Mouse (Mus musculus) hindbrain, embryonic 11.5 days (tissue): ENCODE results near the gene Itpr3. TPM values are rescaled to one million over a fixed set of nuclear protein-coding genes. Genes with fewer than 3 reads are reported as not detected.
A peak's percentile ranks its signal among the peaks of the same experiment; 100 is the strongest.

ENCODE experiments used
- ATAC-seq: fragments of 200-750 bp; cut with Nextera tagmentation; 2 replicates; pipeline ENCODE4 v1.8.0; 2017; ENCODE audit warnings: mild to moderate bottlenecking, moderate TSS enrichment, moderate library complexity; ENCODE audit not compliant: low FRiP score
- DNase-seq: peaks from one replicate; pipeline ENCODE4 v3.0.0-alpha.2; 2015; ENCODE audit warnings: low spot score
- H3K27ac ChIP-seq: fragments of 300-500 bp; sonication (generic); 2 replicates; pipeline ENCODE4 v1.5.1; 2014; ENCODE audit warnings: mild to moderate bottlenecking, low read depth, low read length
- H3K27me3 ChIP-seq: fragments of 300-500 bp; sonication (generic); 2 replicates; pipeline ENCODE4 v1.6.1; 2014; ENCODE audit warnings: mild to moderate bottlenecking, low read length, moderate library complexity, mixed read lengths; ENCODE audit not compliant: control insufficient read depth, insufficient read depth
- H3K36me3 ChIP-seq: fragments of 300-500 bp; sonication (generic); 2 replicates; pipeline ENCODE4 v1.6.1; 2014; ENCODE audit warnings: mild to moderate bottlenecking, low read length, moderate library complexity, mixed read lengths; ENCODE audit not compliant: control insufficient read depth, insufficient read depth
- H3K4me1 ChIP-seq: fragments of 300-500 bp; sonication (generic); replicated peaks from 2 replicates; pipeline ENCODE4 v1.6.1; 2014; ENCODE audit warnings: low read length, mixed read lengths; ENCODE audit not compliant: control insufficient read depth, insufficient read depth
- H3K4me2 ChIP-seq: fragments of 300-500 bp; sonication (generic); replicated peaks from 2 replicates; pipeline ENCODE4 v1.6.1; 2014; ENCODE audit warnings: mild to moderate bottlenecking, low read depth, low read length
- H3K4me3 ChIP-seq: fragments of 300-500 bp; sonication (generic); 2 replicates; pipeline ENCODE4 v1.5.1; 2014; ENCODE audit warnings: low read depth, low read length
- H3K9ac ChIP-seq: fragments of 300-500 bp; sonication (generic); 2 replicates; pipeline ENCODE4 v1.6.1; 2014; ENCODE audit warnings: low read depth, low read length
- H3K9me3 ChIP-seq: fragments of 300-500 bp; sonication (generic); 2 replicates; pipeline ENCODE4 v1.6.1; 2016; ENCODE audit warnings: low read length; ENCODE audit not compliant: control insufficient read depth
- WGBS: fragments of 180-500 bp; shearing (Covaris S2); extraction: QIAGEN DNeasy Blood & Tissue Kit; methylation state at CpG from one replicate; pipeline ENCODE4 v1.1.7; 2014; 5-methylcytosine and 5-hydroxymethylcytosine counted together
- polyA plus RNA-seq: library from polyadenylated mRNA; unstranded; fragments of >200 nt; fragmentation: Nextera tagmentation; extraction: Ambion mirVana; gene quantifications from 2 replicates; pipeline ENCODE4 v1.2.1, GENCODE M21; 2014

The Itpr3 gene
- polyA plus RNA-seq, 1 experiment from 2014 or later, result 1.3 TPM

GRCm38 (mm10) chr17:27155752-27156151 lies 98.6 kb downstream of the Itpr3 start:
- Histone ChIP-seq H3K4me3 (no peak overlapping the region), H3K9ac (no peak overlapping the region), H3K9me3 (no peaks in the 10 kb centered on the region), H3K27me3 (no peaks in the 10 kb centered on the region), H3K36me3 (no peaks in the 10 kb centered on the region), H3K4me2 (no peak overlapping the region), H3K4me1 (no peaks in the 10 kb centered on the region; the same call in 1 of the 2 replicates), H3K27ac (no peak overlapping the region)
- no peak for DNase-seq
- WGBS, result 74% methylated on average over 8 of the region's 8 CpGs
- ATAC-seq, result no peak

DNA sequence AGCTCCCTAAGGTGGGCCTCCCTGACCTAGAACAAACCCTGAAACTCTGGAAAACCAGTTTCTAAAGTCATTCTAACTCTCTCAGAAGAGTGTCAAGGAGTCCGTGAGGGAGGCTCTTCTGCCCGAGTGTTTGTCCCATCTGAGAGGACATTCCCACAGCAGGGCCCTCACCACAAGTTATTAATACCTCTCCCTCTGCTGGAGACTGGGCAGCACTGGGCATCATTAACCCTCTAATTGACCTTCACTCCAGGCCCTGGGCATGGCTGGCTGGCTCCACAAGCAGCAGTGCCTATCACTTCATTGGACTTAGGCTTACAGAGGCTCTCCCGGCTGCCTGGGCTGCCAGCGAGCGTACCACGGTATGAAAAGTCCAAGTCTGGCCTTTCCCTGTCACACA lies 101.3 kb downstream of the Itpr3 start:
- no peak overlapping the region for H3K4me3 ChIP-seq
- no peak overlapping the region for H3K27ac ChIP-seq

DNA sequence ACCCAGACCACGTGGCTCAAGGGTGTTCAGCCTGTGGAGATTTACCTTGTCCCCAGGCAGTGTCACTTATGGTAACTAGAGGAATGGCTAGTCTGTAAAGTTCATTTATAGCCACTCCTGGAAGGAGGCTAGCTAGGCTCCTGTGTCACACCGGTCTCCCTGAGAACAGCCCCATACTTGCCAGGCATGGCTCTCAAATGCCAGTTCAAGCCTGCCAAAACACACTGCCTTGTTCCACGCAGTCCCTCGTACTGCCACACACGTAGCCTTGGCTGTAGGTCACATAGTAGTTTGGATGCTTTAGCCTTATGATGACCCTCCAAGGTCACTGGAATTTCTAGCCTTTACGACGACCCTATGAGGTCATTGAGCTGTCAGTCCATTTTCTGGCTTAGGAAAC lies 102.1 kb downstream of the Itpr3 start:
- Histone ChIP-seq H3K27ac (no peak overlapping the region), H3K36me3 (no peaks in the 10 kb centered on the region), H3K27me3 (no peaks in the 10 kb centered on the region), H3K9ac (no peak overlapping the region), H3K4me2 (no peak overlapping the region), H3K4me3 (no peak overlapping the region), H3K9me3 (no peaks in the 10 kb centered on the region), H3K4me1 (no peaks in the 10 kb centered on the region)
- no peak for ATAC-seq
- 78% methylated on average over 7 of the region's 7 CpGs for WGBS
- DNase-seq, result no peak

More for the DNA sequence above, 101.3 kb downstream of the Itpr3 start:
- WGBS, result 87% methylated on average over 6 of the region's 6 CpGs
- DNase-seq, result no peak
- H3K9ac ChIP-seq, result no peak overlapping the region
- no peaks in the 10 kb centered on the region for H3K36me3 ChIP-seq
- no peaks in the 10 kb centered on the region for H3K27me3 ChIP-seq
- no peak for ATAC-seq
- no peaks in the 10 kb centered on the region for H3K4me1 ChIP-seq
- no peaks in the 10 kb centered on the region for H3K9me3 ChIP-seq
- no peak overlapping the region for H3K4me2 ChIP-seq

DNA sequence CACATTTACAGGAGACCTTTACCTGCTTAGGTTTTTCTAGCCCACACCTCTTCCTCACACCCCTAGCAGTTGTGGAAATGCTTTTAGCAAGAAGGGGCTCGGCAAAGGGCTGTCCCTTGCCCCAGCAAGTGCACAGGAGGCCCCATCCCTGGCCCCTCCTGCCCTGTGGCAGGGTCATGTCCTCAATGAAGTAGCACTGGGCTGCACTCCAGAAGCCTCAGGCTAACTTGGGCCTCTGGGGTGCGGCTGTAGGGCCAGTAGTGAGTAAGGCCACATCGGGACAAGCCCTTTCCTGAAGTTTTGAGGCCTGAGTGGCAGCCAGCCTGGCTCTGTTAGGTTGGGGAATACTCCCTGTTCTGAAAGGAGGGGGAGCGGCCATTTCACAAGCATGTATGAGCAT lies 103.8 kb downstream of the Itpr3 start:
- DNase-seq, result no peak
- Histone ChIP-seq H3K27ac (no peak overlapping the region), H3K4me1 (no peaks in the 10 kb centered on the region)

DNA sequence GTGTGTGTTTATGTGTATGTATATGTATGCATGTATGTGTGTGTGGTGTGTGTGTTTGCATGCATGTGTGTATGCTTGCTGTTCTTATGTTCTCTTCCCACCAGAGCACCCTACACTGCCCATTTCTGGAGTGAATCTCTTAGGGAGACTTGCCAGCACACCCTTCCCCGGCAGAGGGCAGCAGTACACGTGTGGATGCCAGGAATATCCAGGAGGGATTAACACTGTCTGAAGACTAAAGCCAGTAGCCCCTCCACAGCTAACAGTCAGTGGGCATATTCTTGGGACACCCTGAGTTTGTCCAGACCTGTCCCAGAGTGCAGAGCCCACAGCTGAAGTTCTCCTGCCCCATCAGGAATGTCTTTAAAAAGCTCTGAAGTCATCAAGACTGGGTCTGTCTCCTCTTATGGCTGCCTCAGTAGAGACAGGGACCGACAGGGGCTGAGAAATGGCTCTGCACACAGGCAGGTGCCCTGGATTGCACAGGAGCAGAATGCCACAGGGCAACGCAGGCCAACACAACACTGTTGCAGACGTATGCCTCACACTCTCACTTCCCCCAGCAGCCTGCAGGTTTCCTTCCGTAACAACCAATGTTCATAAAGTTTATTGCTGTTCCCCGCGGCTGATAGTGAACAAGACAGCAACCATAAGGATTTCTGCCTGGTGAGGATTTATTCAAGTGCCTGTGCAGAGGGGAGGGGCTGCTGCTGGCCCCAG lies 108.1 kb downstream of the Itpr3 start:
- Histone ChIP-seq H3K9ac (no peak overlapping the region), H3K36me3 (no peaks in the 10 kb centered on the region), H3K4me1 (no peaks in the 10 kb centered on the region), H3K27me3 (no peaks in the 10 kb centered on the region), H3K4me3 (no peak overlapping the region), H3K27ac (no peak overlapping the region), H3K9me3 (no peaks in the 10 kb centered on the region), H3K4me2 (no peak overlapping the region)
- 75% methylated on average over 8 of the region's 8 CpGs for WGBS
- DNase-seq (peak; percentile 69), ATAC-seq (no peak)

More for the DNA sequence above, 103.8 kb downstream of the Itpr3 start:
- no peak for ATAC-seq
- H3K9ac ChIP-seq, result no peak overlapping the region
- no peak overlapping the region for H3K4me3 ChIP-seq
- WGBS, result 75% methylated on average over 4 of the region's 4 CpGs
- no peaks in the 10 kb centered on the region for H3K36me3 ChIP-seq
- no peak overlapping the region for H3K4me2 ChIP-seq
- H3K27me3 ChIP-seq, result no peaks in the 10 kb centered on the region
- no peaks in the 10 kb centered on the region for H3K9me3 ChIP-seq

GRCm38 (mm10) chr17:27166901-27167300 lies 109.8 kb downstream of the Itpr3 start:
- H3K4me1 ChIP-seq, result no peaks in the 10 kb centered on the region
- no peak overlapping the region for H3K9ac ChIP-seq
- no peak overlapping the region for H3K4me3 ChIP-seq
- H3K27me3 ChIP-seq, result no peaks in the 10 kb centered on the region
- H3K36me3 ChIP-seq, result no peaks in the 10 kb centered on the region
- H3K27ac ChIP-seq, result no peak overlapping the region
- 72% methylated on average over 6 of the region's 6 CpGs for WGBS
- no peak for DNase-seq
- no peak for ATAC-seq
- H3K4me2 ChIP-seq, result no peak overlapping the region
- H3K9me3 ChIP-seq, result no peaks in the 10 kb centered on the region

DNA sequence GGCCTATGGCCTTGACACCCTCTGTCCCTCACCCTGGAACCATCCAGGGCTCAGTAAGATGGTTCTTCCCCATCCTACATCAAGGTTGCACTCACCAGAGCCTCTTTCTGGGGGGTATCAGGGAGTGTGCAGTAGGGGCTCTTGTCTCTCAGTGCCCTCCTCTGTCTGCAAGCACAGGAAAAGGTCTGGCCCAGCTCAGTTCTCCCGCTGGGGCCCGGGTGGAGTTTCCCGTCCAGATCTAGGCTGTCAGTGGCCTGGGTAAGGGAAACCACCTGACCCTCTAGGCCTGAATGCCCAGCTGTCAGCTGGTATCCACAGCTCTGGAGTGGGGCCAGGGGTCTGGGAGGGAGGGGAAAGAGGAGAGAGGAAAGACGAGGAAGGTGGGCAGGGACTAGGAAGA lies 110.4 kb downstream of the Itpr3 start, which contains the start of gene Ip6k3:
Ip6k3 (minus strand) TSS at position 251 of the 400 bp plus-strand sequence.
- H3K27ac ChIP-seq, result no peak within 1 kb of the TSS
- ATAC-seq, result no peak

DNA sequence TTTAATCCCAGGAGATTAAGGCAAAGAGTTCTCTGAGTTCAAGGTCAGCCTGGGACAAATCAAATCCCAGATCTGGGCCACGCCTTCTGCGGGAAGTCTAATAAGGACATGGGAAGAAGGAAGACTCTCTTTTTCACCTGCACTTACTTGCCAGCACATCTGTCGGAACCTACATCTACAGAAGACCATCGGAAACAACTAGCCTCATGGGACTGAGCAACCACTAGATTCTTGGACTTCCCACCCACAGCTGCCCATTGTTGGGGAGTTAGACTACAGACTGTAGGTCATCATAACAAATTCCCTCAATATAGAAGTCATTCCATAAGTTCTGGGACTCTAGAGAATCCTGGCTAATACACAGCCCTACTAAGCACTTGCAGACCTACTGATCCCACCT lies 111.5 kb downstream of the Itpr3 start:
- H3K4me3 ChIP-seq, result no peak overlapping the region
- WGBS, result 94% methylated on average over 4 of the region's 4 CpGs
- H3K36me3 ChIP-seq, result no peaks in the 10 kb centered on the region
- H3K27ac ChIP-seq, result no peak overlapping the region
- H3K27me3 ChIP-seq, result no peaks in the 10 kb centered on the region
- DNase-seq, result no peak
- H3K9ac ChIP-seq, result no peak overlapping the region
- no peak overlapping the region for H3K4me2 ChIP-seq
- ATAC-seq, result no peak
- no peaks in the 10 kb centered on the region for H3K9me3 ChIP-seq
- H3K4me1 ChIP-seq, result no peaks in the 10 kb centered on the region

More for the DNA sequence above, 110.4 kb downstream of the Itpr3 start, which contains the start of gene Ip6k3:
- H3K36me3 ChIP-seq, result no peaks in the 10 kb centered on the region
- DNase-seq, result no peak
- no peaks in the 10 kb centered on the region for H3K9me3 ChIP-seq
- no peak within 1 kb of the TSS for H3K4me2 ChIP-seq
- H3K4me1 ChIP-seq, result no peaks in the 10 kb centered on the region
- H3K9ac ChIP-seq, result no peak within 1 kb of the TSS
- no peaks in the 10 kb centered on the region for H3K27me3 ChIP-seq
- H3K4me3 ChIP-seq, result no peak within 1 kb of the TSS
- WGBS, result 65% methylated on average over 4 of the region's 4 CpGs

- WGBS, result 66% methylated on average over 11 of the region's 11 CpGs
- Histone ChIP-seq H3K9me3 (no peaks in the 10 kb centered on the region), H3K36me3 (no peaks in the 10 kb centered on the region), H3K4me2 (no peak overlapping the region), H3K9ac (no peak overlapping the region), H3K4me3 (no peak overlapping the region), H3K4me1 (no peaks in the 10 kb centered on the region), H3K27me3 (no peaks in the 10 kb centered on the region), H3K27ac (no peak overlapping the region)
- ATAC-seq (no peak), DNase-seq (no peak)
These were observed 113.0 kb downstream of the Itpr3 start for GRCm38 (mm10) chr17:27169952-27170695.
